Mouse (Mus musculus) neural tube, embryonic 10.5 days (tissue): Measurements from ENCODE around the gene Gm12355.
"Not testable (repeated sequence)": the region's sequence is repeated elsewhere in the genome, so short reads cannot be mapped to it uniquely, and the experiment has no call there.

Experiments
- DNase-seq: peaks from one replicate; pipeline ENCODE4 v3.0.0-alpha.2; 2017; ENCODE audit warnings: low spot score; ENCODE audit errors: extremely low spot score

Gene Gm12355

GRCm38 (mm10) chr11:98625611-98626410 lies at the start of gene Gm12355, which contains the start of gene Gsdma3:
Gm12355 (minus strand) TSS chr11:98625661.
Gsdma3 (plus strand) TSS chr11:98626360.
- no peak for DNase-seq

GRCm38 (mm10) chr11:98673136-98673535 lies 47.7 kb upstream of the Gm12355 start:
- DNase-seq = peak; percentile 63

- no peak for DNase-seq
Measured at GRCm38 (mm10) chr11:98672482-98672881, 47.0 kb upstream of the Gm12355 start.

DNA sequence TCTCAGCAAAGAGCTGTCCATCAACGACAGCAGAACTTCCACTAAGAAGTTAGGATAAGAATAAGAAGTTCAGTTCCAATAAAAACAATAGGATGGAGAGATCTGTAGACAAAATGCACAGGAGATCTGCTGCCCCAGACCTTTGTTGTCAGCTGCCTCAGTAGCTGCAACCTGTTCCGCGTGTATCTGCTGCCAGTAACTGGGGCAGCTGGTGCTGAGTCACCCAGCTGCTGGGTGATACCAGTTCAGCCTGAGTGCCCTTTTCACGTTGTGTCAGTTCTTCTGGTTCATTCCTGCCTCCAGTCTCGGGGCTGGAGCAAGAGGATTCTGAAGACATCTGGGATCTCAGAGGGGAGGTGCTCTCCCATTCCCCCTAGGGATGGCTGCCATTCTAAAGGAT lies 46.4 kb upstream of the Gm12355 start:
- no peak for DNase-seq

- DNase-seq = no peak
Measured at GRCm38 (mm10) chr11:98671284-98671815, 45.9 kb upstream of the Gm12355 start.

DNA sequence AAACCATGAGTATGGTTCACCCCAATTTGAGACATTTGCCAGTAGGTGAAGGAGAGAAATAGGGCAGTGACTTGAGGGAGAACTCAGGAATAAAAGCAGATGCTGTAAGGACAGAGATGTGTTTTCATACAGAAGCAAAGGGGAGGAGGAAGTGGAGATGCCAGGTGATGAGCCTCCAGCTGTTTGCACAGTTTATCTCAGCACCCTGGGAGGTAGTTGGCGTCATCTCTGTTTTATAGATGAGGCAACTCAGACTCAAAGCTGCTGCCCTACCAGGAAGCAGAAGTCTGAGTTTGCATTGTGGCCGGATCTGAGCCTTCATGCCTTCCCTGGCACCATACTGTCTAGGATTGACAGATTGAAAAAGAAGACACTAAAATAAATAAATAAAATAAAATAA lies 43.5 kb upstream of the Gm12355 start:
- no peak for DNase-seq

- DNase-seq = no peak
Measured at GRCm38 (mm10) chr11:98664091-98664490, 38.6 kb upstream of the Gm12355 start, which contains the start of gene Gsdma. Gsdma (plus strand) TSS chr11:98664351.

- DNase-seq = peak; percentile 26
Measured at GRCm38 (mm10) chr11:98660517-98660916, 35.1 kb upstream of the Gm12355 start.

DNA sequence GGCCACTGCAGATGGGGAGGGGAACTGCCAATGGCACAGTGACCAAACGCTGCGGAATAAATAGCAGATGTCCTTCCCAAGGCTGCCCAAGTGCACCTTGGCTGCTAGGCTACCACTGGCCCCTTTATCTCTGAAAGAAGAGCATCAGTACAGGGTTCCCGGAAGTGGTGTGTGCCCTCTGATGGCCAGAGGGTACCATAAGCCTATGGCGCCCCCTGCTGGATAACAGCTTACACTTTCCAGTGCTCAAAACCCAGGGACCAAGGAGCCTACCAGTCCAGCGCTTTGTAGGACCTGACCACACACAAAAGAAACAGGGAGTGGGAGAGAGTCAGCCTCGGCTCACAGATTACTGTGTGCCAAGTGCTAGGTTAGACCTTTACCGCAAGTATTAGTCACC lies 29.6 kb upstream of the Gm12355 start:
- DNase-seq = peak; percentile 53

- no peak for DNase-seq
Measured at GRCm38 (mm10) chr11:98646459-98646858, 21.0 kb upstream of the Gm12355 start, which contains the start of gene Gsdma2. Gsdma2 (plus strand) TSS chr11:98646759.

- DNase-seq = no peak
Measured at GRCm38 (mm10) chr11:98645946-98646345, 20.5 kb upstream of the Gm12355 start.

- DNase-seq = no peak
Measured at GRCm38 (mm10) chr11:98644757-98645156, 19.3 kb upstream of the Gm12355 start.

DNA sequence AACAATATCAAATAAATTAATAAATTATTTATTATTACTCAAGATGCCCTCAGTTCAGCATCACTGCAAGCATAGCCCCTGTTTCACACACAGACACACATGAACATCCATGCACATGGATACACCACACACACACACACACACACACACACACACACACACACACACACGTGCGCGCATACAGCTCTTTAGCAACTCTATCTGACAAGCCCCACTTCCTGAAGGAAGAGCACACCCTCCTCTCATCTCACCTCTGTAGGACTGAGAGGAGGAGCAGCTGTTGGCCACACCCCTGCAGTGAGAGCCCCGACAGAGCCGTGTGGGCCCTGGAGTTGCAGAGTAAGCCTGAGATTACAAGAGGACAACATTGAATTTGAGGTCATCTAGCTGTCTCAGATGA lies 14.6 kb upstream of the Gm12355 start:
- DNase-seq = no peak

DNA sequence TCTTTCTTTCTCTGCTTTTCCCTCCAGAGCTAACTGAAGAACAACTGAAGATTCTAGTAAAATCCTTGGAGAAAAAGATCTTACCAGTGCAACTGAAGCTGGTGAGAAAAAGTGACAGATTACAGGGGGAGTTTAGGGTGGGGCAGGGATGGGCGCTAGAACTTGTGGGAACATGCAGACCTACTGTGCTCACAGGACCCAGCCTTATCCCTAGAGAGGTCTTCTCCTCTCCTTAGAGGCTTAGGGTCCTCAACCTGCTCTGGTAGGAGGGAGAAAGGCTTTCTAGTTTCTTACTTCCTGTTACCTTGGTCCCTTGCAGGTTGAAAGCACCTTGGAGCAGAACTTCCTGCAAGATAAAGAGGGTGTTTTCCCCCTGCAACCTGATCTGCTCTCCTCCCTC lies 12.0 kb upstream of the Gm12355 start:
- no peak for DNase-seq

DNA sequence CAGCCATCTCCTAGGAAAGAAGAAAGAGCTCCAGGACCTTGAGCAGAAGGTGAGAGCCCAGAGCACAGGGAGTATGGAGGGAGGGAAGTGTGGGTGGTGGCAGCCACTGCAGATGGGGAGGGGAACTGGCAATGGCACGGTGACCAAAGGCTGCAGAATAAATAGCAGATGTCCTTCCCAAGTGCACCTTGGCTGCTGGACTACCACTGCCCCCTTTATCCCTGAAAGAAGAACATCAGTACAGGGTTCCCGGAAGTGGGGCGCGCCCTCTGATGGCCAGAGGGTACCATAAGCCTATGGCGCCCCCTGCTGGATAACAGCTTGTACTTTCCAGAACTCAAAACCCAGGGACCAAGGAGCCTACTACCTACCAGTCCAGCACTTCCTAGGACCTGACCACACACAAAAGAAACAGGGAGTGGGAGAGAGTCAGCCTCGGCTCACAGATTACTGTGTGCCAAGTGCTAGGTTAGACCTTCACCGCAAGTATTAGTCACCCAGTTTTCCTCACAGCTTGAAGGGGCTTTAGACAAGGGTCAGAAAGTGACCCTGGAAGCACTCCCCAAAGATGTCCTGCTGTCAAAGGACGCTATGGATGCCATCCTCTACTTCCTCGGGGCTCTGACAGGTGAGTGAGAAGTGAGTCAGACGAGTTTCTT lies 10.0 kb upstream of the Gm12355 start:
- not testable (repeated sequence) for DNase-seq

GRCm38 (mm10) chr11:98630646-98631045 lies 5.2 kb upstream of the Gm12355 start:
- DNase-seq = no peak

- DNase-seq = no peak
Measured at GRCm38 (mm10) chr11:98628706-98629105, 3.2 kb upstream of the Gm12355 start.

GRCm38 (mm10) chr11:98624381-98624780 lies 1.1 kb downstream of the Gm12355 start:
- not testable (repeated sequence) for DNase-seq

GRCm38 (mm10) chr11:98623981-98624380 lies 1.5 kb downstream of the Gm12355 start:
- DNase-seq = not testable (repeated sequence)

GRCm38 (mm10) chr11:98620791-98621190 lies 4.7 kb downstream of the Gm12355 start:
- DNase-seq = no peak

DNA sequence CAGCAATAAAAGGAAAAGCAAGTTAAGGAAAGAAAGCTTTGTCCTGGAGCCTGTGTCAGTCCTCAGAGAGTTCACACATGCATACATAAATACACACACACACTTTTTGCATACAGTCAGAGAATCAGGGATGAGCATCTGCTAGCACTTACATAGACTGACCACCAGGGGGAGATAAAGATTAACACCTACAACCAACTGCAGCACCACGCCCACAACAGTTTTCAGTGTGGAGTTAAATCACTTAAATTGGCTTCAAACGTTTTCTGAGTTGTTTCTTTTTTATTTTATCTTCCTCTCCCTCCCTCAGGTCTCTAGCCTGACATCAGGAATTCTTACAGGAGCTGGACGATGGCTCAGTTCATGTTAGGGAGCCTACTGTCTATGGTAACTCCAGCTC lies 18.7 kb downstream of the Gm12355 start:
- no peak for DNase-seq

GRCm38 (mm10) chr11:98604911-98605310 lies 20.6 kb downstream of the Gm12355 start:
- not testable (repeated sequence) for DNase-seq
